Mouse (Mus musculus): ENCODE results near the gene Pafah1b3. TPM values are rescaled to one million over a fixed set of nuclear protein-coding genes. Genes with fewer than 3 reads are reported as not detected.

Gene Pafah1b3
- polyA plus RNA-seq, 1 experiment from 2014 or later, result 198 TPM

DNA sequence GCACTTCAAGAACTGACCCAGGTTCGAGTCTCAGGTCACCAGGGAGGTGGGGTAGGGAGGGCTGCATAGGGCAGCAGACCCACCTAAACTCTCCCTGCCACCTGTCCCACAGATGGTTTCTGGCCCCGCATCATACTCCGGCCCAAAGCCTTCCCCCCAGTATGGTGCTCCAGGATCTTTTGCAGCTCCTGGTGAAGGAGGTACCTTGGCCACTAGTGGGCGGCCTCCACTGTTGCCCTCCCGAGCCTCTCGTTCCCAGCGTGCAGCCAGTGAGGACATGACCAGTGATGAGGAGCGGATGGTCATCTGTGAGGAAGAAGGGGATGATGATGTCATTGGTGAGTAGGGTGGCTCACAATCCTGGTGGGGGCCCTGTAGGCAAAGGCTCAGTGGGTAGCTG lies 10.8 kb downstream of the Pafah1b3 start:
- Histone ChIP-seq H3K4me3 (ENCODE audit: low read depth, low read length) (no peak overlapping the region), H3K27me3 (replicated peaks; ENCODE audit: control insufficient read depth, insufficient read depth, low read length) (no peaks in the 10 kb centered on the region), H3K4me2 (ENCODE audit: low read length) (no peak overlapping the region), H3K9me3 (ENCODE audit: control insufficient read depth, low read length) (no peaks in the 10 kb centered on the region), H3K9ac (ENCODE audit: low read length) (no peak overlapping the region), H3K27ac (ENCODE audit: low read depth) (no peak overlapping the region), H3K36me3 (ENCODE audit: control insufficient read depth, insufficient read depth, low read length) (peaks cover 77% of the 10 kb centered on the region), H3K4me1 (replicated peaks; ENCODE audit: control insufficient read depth, insufficient read depth, low read length) (peaks cover 19% of the 10 kb centered on the region)
- no peak for ATAC-seq (replicated peaks; ENCODE audit: low FRiP score, low TSS enrichment, low read depth)
- no peak for DNase-seq (ENCODE audit: low spot score)
- WGBS, result 85% methylated on average over 8 of the region's 8 CpGs

- no peak overlapping the region for H3K4me2 ChIP-seq (ENCODE audit: low read length)
- no peak overlapping the region for H3K4me3 ChIP-seq (ENCODE audit: low read depth, low read length)
- peaks cover 29% of the 10 kb centered on the region for H3K4me1 ChIP-seq (replicated peaks; ENCODE audit: control insufficient read depth, insufficient read depth, low read length)
- ATAC-seq (replicated peaks; ENCODE audit: low FRiP score, low TSS enrichment, low read depth), result no peak
- no peak for DNase-seq (ENCODE audit: low spot score)
- H3K9me3 ChIP-seq (ENCODE audit: control insufficient read depth, low read length), result no peaks in the 10 kb centered on the region
- WGBS, result 92% methylated on average over 20 of the region's 20 CpGs
- peaks cover 64% of the 10 kb centered on the region for H3K36me3 ChIP-seq (ENCODE audit: control insufficient read depth, insufficient read depth, low read length)
- no peak overlapping the region for H3K9ac ChIP-seq (ENCODE audit: low read length)
- H3K27ac ChIP-seq (ENCODE audit: low read depth), result no peak overlapping the region
- H3K27me3 ChIP-seq (replicated peaks; ENCODE audit: control insufficient read depth, insufficient read depth, low read length), result no peaks in the 10 kb centered on the region
These were observed 12.1 kb downstream of the Pafah1b3 start for GRCm38 (mm10) chr7:25285511-25286238.

GRCm38 (mm10) chr7:25284766-25285165 lies 13.0 kb downstream of the Pafah1b3 start:
- Histone ChIP-seq H3K27ac (ENCODE audit: low read depth) (no peak overlapping the region), H3K4me3 (ENCODE audit: low read depth, low read length) (no peak overlapping the region), H3K4me2 (ENCODE audit: low read length) (peak overlapping the region; percentile 60), H3K4me1 (replicated peaks; ENCODE audit: control insufficient read depth, insufficient read depth, low read length) (peaks cover 37% of the 10 kb centered on the region), H3K36me3 (ENCODE audit: control insufficient read depth, insufficient read depth, low read length) (peaks cover 55% of the 10 kb centered on the region), H3K27me3 (replicated peaks; ENCODE audit: control insufficient read depth, insufficient read depth, low read length) (no peaks in the 10 kb centered on the region), H3K9me3 (ENCODE audit: control insufficient read depth, low read length) (no peaks in the 10 kb centered on the region), H3K9ac (ENCODE audit: low read length) (peak overlapping the region; percentile 73; the same call in 1 of the 2 replicates)
- DNase-seq (ENCODE audit: low spot score), result no peak
- ATAC-seq (replicated peaks; ENCODE audit: low FRiP score, low TSS enrichment, low read depth), result no peak
- 69% methylated on average over 5 of the region's 5 CpGs for WGBS

GRCm38 (mm10) chr7:25284171-25284570 lies 13.6 kb downstream of the Pafah1b3 start:
- no peaks in the 10 kb centered on the region for H3K27me3 ChIP-seq (replicated peaks; ENCODE audit: control insufficient read depth, insufficient read depth, low read length)
- peak overlapping the region; percentile 95; the same call in 1 of the 2 replicates for H3K27ac ChIP-seq (ENCODE audit: low read depth)
- H3K4me1 ChIP-seq (replicated peaks; ENCODE audit: control insufficient read depth, insufficient read depth, low read length), result peaks cover 37% of the 10 kb centered on the region
- ATAC-seq (replicated peaks; ENCODE audit: low FRiP score, low TSS enrichment, low read depth) (no peak), DNase-seq (ENCODE audit: low spot score) (no peak)
- H3K4me3 ChIP-seq (ENCODE audit: low read depth, low read length), result peak overlapping the region; percentile 50
- peak overlapping the region; percentile 60 for H3K4me2 ChIP-seq (ENCODE audit: low read length)
- 55% methylated on average over 2 of the region's 2 CpGs for WGBS
- H3K36me3 ChIP-seq (ENCODE audit: control insufficient read depth, insufficient read depth, low read length), result peaks cover 49% of the 10 kb centered on the region
- H3K9ac ChIP-seq (ENCODE audit: low read length), result peak overlapping the region; percentile 73
- no peaks in the 10 kb centered on the region for H3K9me3 ChIP-seq (ENCODE audit: control insufficient read depth, low read length)

GRCm38 (mm10) chr7:25283637-25284036 lies 14.1 kb downstream of the Pafah1b3 start:
- H3K4me3 ChIP-seq (ENCODE audit: low read depth, low read length), result peak overlapping the region; percentile 50
- ATAC-seq (replicated peaks; ENCODE audit: low FRiP score, low TSS enrichment, low read depth), result no peak
- no peaks in the 10 kb centered on the region for H3K27me3 ChIP-seq (replicated peaks; ENCODE audit: control insufficient read depth, insufficient read depth, low read length)
- no peaks in the 10 kb centered on the region for H3K9me3 ChIP-seq (ENCODE audit: control insufficient read depth, low read length)
- peak overlapping the region; percentile 60 for H3K4me2 ChIP-seq (ENCODE audit: low read length)
- peaks cover 37% of the 10 kb centered on the region for H3K4me1 ChIP-seq (replicated peaks; ENCODE audit: control insufficient read depth, insufficient read depth, low read length)
- no peak for DNase-seq (ENCODE audit: low spot score)
- WGBS, result 13% methylated on average over 5 of the region's 5 CpGs
- peak overlapping the region; percentile 95 for H3K27ac ChIP-seq (ENCODE audit: low read depth)
- H3K36me3 ChIP-seq (ENCODE audit: control insufficient read depth, insufficient read depth, low read length), result peaks cover 43% of the 10 kb centered on the region
- H3K9ac ChIP-seq (ENCODE audit: low read length), result peak overlapping the region; percentile 73

GRCm38 (mm10) chr7:25282731-25283211 lies 15.0 kb downstream of the Pafah1b3 start:
- WGBS, result 0% methylated on average over 34 of the region's 36 CpGs
- Histone ChIP-seq H3K4me1 (replicated peaks; ENCODE audit: control insufficient read depth, insufficient read depth, low read length) (peaks cover 40% of the 10 kb centered on the region), H3K36me3 (ENCODE audit: control insufficient read depth, insufficient read depth, low read length) (peaks cover 35% of the 10 kb centered on the region), H3K4me2 (ENCODE audit: low read length) (peak overlapping the region; percentile 60), H3K27ac (ENCODE audit: low read depth) (peak overlapping the region; percentile 95), H3K4me3 (ENCODE audit: low read depth, low read length) (peak overlapping the region; percentile 50), H3K27me3 (replicated peaks; ENCODE audit: control insufficient read depth, insufficient read depth, low read length) (no peaks in the 10 kb centered on the region), H3K9me3 (ENCODE audit: control insufficient read depth, low read length) (no peaks in the 10 kb centered on the region), H3K9ac (ENCODE audit: low read length) (peak overlapping the region; percentile 73)
- ATAC-seq (replicated peaks; ENCODE audit: low FRiP score, low TSS enrichment, low read depth), result 0 out of 2 replicates have a peak, but pooled peaks have one; percentile 2
- DNase-seq (ENCODE audit: low spot score), result peak; percentile 82

GRCm38 (mm10) chr7:25281734-25282601 lies 15.8 kb downstream of the Pafah1b3 start:
- Histone ChIP-seq H3K4me2 (ENCODE audit: low read length) (peak overlapping the region; percentile 60), H3K27me3 (replicated peaks; ENCODE audit: control insufficient read depth, insufficient read depth, low read length) (no peaks in the 10 kb centered on the region), H3K9me3 (ENCODE audit: control insufficient read depth, low read length) (no peaks in the 10 kb centered on the region), H3K4me3 (ENCODE audit: low read depth, low read length) (peak overlapping the region; percentile 50), H3K27ac (ENCODE audit: low read depth) (peak overlapping the region; percentile 95), H3K36me3 (ENCODE audit: control insufficient read depth, insufficient read depth, low read length) (peaks cover 27% of the 10 kb centered on the region), H3K4me1 (replicated peaks; ENCODE audit: control insufficient read depth, insufficient read depth, low read length) (peaks cover 45% of the 10 kb centered on the region), H3K9ac (ENCODE audit: low read length) (peak overlapping the region; percentile 73)
- DNase-seq (ENCODE audit: low spot score) (peak; percentile 95), ATAC-seq (replicated peaks; ENCODE audit: low FRiP score, low TSS enrichment, low read depth) (peak; percentile 69)
- 1% methylated on average over 59 of the region's 108 CpGs for WGBS

- H3K27ac ChIP-seq (ENCODE audit: low read depth), result peak overlapping the region; percentile 95
- peaks cover 20% of the 10 kb centered on the region for H3K36me3 ChIP-seq (ENCODE audit: control insufficient read depth, insufficient read depth, low read length)
- 17% methylated on average over 12 of the region's 12 CpGs for WGBS
- peak overlapping the region; percentile 60 for H3K4me2 ChIP-seq (ENCODE audit: low read length)
- H3K9me3 ChIP-seq (ENCODE audit: control insufficient read depth, low read length), result no peaks in the 10 kb centered on the region
- no peaks in the 10 kb centered on the region for H3K27me3 ChIP-seq (replicated peaks; ENCODE audit: control insufficient read depth, insufficient read depth, low read length)
- peak; percentile 62 for DNase-seq (ENCODE audit: low spot score)
- peak; percentile 1; the same call in 1 of the 2 replicates for ATAC-seq (replicated peaks; ENCODE audit: low FRiP score, low TSS enrichment, low read depth)
- H3K4me3 ChIP-seq (ENCODE audit: low read depth, low read length), result peak overlapping the region; percentile 50
- peak overlapping the region; percentile 18; the same call in 1 of the 2 replicates for H3K9ac ChIP-seq (ENCODE audit: low read length)
- peaks cover 45% of the 10 kb centered on the region for H3K4me1 ChIP-seq (replicated peaks; ENCODE audit: control insufficient read depth, insufficient read depth, low read length)
These were observed 16.5 kb downstream of the Pafah1b3 start for GRCm38 (mm10) chr7:25281166-25281733.
